Mouse (Mus musculus): Measurements from ENCODE around the gene Wdr45. TPM values are rescaled to one million over a fixed set of nuclear protein-coding genes. Genes with fewer than 3 reads are reported as not detected.

Gene Wdr45
- polyA plus RNA-seq, 1 experiment from 2014 or later = 27.5 TPM

GRCm38 (mm10) chrX:7772766-7773165 is 58.6 kb downstream of the Wdr45 start:
- Histone ChIP-seq H3K27me3 (replicated peaks) (no peaks in the 10 kb centered on the region), H3K9ac (no peak overlapping the region), H3K27ac (no peak overlapping the region), H3K4me2 (replicated peaks) (no peak overlapping the region), H3K36me3 (peaks cover 2% of the 10 kb centered on the region; the same call in 1 of the 2 replicates), H3K9me3 (no peaks in the 10 kb centered on the region), H3K4me1 (replicated peaks) (no peaks in the 10 kb centered on the region), H3K4me3 (replicated peaks) (no peak overlapping the region)
- 60% methylated on average over 2 of the region's 2 CpGs for WGBS
- no peak for ATAC-seq

- Histone ChIP-seq H3K27me3 (replicated peaks) (no peaks in the 10 kb centered on the region), H3K9me3 (no peaks in the 10 kb centered on the region), H3K9ac (no peak overlapping the region), H3K27ac (no peak overlapping the region), H3K36me3 (peaks cover 1% of the 10 kb centered on the region; the same call in 1 of the 2 replicates), H3K4me1 (replicated peaks) (no peaks in the 10 kb centered on the region), H3K4me2 (replicated peaks) (no peak overlapping the region), H3K4me3 (replicated peaks) (no peak overlapping the region)
- no peak for ATAC-seq
- WGBS = 72% methylated on average over 9 of the region's 9 CpGs
Measured at GRCm38 (mm10) chrX:7775501-7776205, 61.5 kb downstream of the Wdr45 start.

GRCm38 (mm10) chrX:7776329-7777082 is 62.4 kb downstream of the Wdr45 start:
- H3K9ac ChIP-seq = no peak overlapping the region
- no peaks in the 10 kb centered on the region for H3K4me1 ChIP-seq (replicated peaks)
- H3K4me3 ChIP-seq (replicated peaks) = no peak overlapping the region
- no peaks in the 10 kb centered on the region for H3K27me3 ChIP-seq (replicated peaks)
- no peaks in the 10 kb centered on the region for H3K36me3 ChIP-seq
- H3K9me3 ChIP-seq = no peaks in the 10 kb centered on the region
- H3K4me2 ChIP-seq (replicated peaks) = no peak overlapping the region
- 50% methylated on average over 8 of the region's 8 CpGs for WGBS
- peak; percentile 71 for ATAC-seq
- H3K27ac ChIP-seq = no peak overlapping the region

Other genes starting within 250 kb of the Wdr45 start
- gene Foxp3, start 140.7 kb upstream of the Wdr45 start, polyA plus RNA-seq (2015; fragmentation: Nextera tagmentation; extraction: Ambion mirVana) = not detected in 2 replicates
- gene Ppp1r3f, start 140.1 kb upstream of the Wdr45 start, polyA plus RNA-seq (2015; fragmentation: Nextera tagmentation; extraction: Ambion mirVana) = 1.3 and 1.5 TPM in 2 replicates
- 31.2 and 31.4 TPM in 2 replicates for gene Ccdc22, start 108.8 kb upstream of the Wdr45 start, polyA plus RNA-seq (2015; fragmentation: Nextera tagmentation; extraction: Ambion mirVana)
- gene Cacna1f, start 107.2 kb upstream of the Wdr45 start, polyA plus RNA-seq (2015; fragmentation: Nextera tagmentation; extraction: Ambion mirVana) = 0.04 TPM in 1 of 2 replicates, not detected in the other
- gene Syp, start 75.9 kb upstream of the Wdr45 start, polyA plus RNA-seq (2015; fragmentation: Nextera tagmentation; extraction: Ambion mirVana) = 6.3 and 6.5 TPM in 2 replicates
- 6.6 and 6.8 TPM in 2 replicates for gene Prickle3, start 57.1 kb upstream of the Wdr45 start, polyA plus RNA-seq (2015; fragmentation: Nextera tagmentation; extraction: Ambion mirVana)
- gene Plp2, start 42.9 kb upstream of the Wdr45 start, polyA plus RNA-seq (2015; fragmentation: Nextera tagmentation; extraction: Ambion mirVana) = 198 and 212 TPM in 2 replicates
- gene Magix, start 33.1 kb upstream of the Wdr45 start, polyA plus RNA-seq (2015; fragmentation: Nextera tagmentation; extraction: Ambion mirVana) = 0.57 and 0.71 TPM in 2 replicates
- 27.6 and 31.8 TPM in 2 replicates for gene Gpkow, start 17.2 kb upstream of the Wdr45 start, polyA plus RNA-seq (2015; fragmentation: Nextera tagmentation; extraction: Ambion mirVana)
- not detected in 2 replicates for gene Gm45208, start 7.9 kb downstream of the Wdr45 start, polyA plus RNA-seq (2015; fragmentation: Nextera tagmentation; extraction: Ambion mirVana)
- gene Praf2, start 14.1 kb downstream of the Wdr45 start, polyA plus RNA-seq (2015; fragmentation: Nextera tagmentation; extraction: Ambion mirVana) = 60.3 and 61.4 TPM in 2 replicates
- gene Ccdc120, start 36.6 kb downstream of the Wdr45 start, polyA plus RNA-seq (2015; fragmentation: Nextera tagmentation; extraction: Ambion mirVana) = 12.4 TPM in 2 replicates
- gene Tfe3, start 48.2 kb downstream of the Wdr45 start, polyA plus RNA-seq (2015; fragmentation: Nextera tagmentation; extraction: Ambion mirVana) = 23.0 and 23.9 TPM in 2 replicates
- gene Gripap1, start 75.4 kb downstream of the Wdr45 start, polyA plus RNA-seq (2015; fragmentation: Nextera tagmentation; extraction: Ambion mirVana) = 35.4 and 35.5 TPM in 2 replicates
- 1.5 and 2.1 TPM in 2 replicates for gene Kcnd1, start 108.0 kb downstream of the Wdr45 start, polyA plus RNA-seq (2015; fragmentation: Nextera tagmentation; extraction: Ambion mirVana)
- 37.6 and 37.7 TPM in 2 replicates for gene Otud5, start 127.0 kb downstream of the Wdr45 start, polyA plus RNA-seq (2015; fragmentation: Nextera tagmentation; extraction: Ambion mirVana)
- 11.3 and 12.6 TPM in 2 replicates for gene Pim2, start 163.9 kb downstream of the Wdr45 start, polyA plus RNA-seq (2015; fragmentation: Nextera tagmentation; extraction: Ambion mirVana)
- 36.5 and 39.5 TPM in 2 replicates for gene Slc35a2, start 169.7 kb downstream of the Wdr45 start, polyA plus RNA-seq (2015; fragmentation: Nextera tagmentation; extraction: Ambion mirVana)
- 101 and 104 TPM in 2 replicates for gene Pqbp1, start 184.9 kb downstream of the Wdr45 start, polyA plus RNA-seq (2015; fragmentation: Nextera tagmentation; extraction: Ambion mirVana)
- gene Timm17b, start 185.0 kb downstream of the Wdr45 start, polyA plus RNA-seq (2015; fragmentation: Nextera tagmentation; extraction: Ambion mirVana) = 128 and 131 TPM in 2 replicates
- gene Gm10491, start 193.5 kb downstream of the Wdr45 start, polyA plus RNA-seq (2015; fragmentation: Nextera tagmentation; extraction: Ambion mirVana) = not detected in 2 replicates
- not detected in 2 replicates for gene Gm10490, start 195.2 kb downstream of the Wdr45 start, polyA plus RNA-seq (2015; fragmentation: Nextera tagmentation; extraction: Ambion mirVana)
- gene Pcsk1n, start 205.5 kb downstream of the Wdr45 start, polyA plus RNA-seq (2015; fragmentation: Nextera tagmentation; extraction: Ambion mirVana) = 14.2 and 14.4 TPM in 2 replicates
- gene Eras, start 214.3 kb downstream of the Wdr45 start, polyA plus RNA-seq (2015; fragmentation: Nextera tagmentation; extraction: Ambion mirVana) = not detected in 2 replicates
- 19.0 and 19.1 TPM in 2 replicates for gene Hdac6, start 233.6 kb downstream of the Wdr45 start, polyA plus RNA-seq (2015; fragmentation: Nextera tagmentation; extraction: Ambion mirVana)

All from intestine, embryonic 15.5 days (tissue).